Mouse (Mus musculus) naive thymus-derived CD4-positive, alpha-beta T cell, adult 5 months (primary cell): ENCODE data around the gene Carnmt1. TPM values are rescaled to one million over a fixed set of nuclear protein-coding genes. Genes with fewer than 3 reads are reported as not detected.

Experiments
- polyA plus RNA-seq: library from polyadenylated mRNA; unstranded; fragments of 100-300 nt; shearing (Covaris generic); gene quantifications from one replicate; pipeline ENCODE4 v1.2.1, GENCODE M21; 2017

The Carnmt1 gene
- polyA plus RNA-seq, result 18.4 TPM

GRCm38 (mm10) chr19:18670608-18671007 is at the start of gene Carnmt1:
Gene Carnmt1 (plus strand): TSS chr19:18670764.

GRCm38 (mm10) chr19:18631644-18632219 is 38.8 kb upstream of the Carnmt1 start, which contains the start of the genes Ostf1 and Nmrk1:
Gene Ostf1 (minus strand): TSS chr19:18631823.
Gene Nmrk1 (plus strand): TSS chr19:18631950.

GRCm38 (mm10) chr19:18712866-18713300 is 42.3 kb downstream of the Carnmt1 start, which contains the start of gene D030056L22Rik:
Gene D030056L22Rik (plus strand): TSS chr19:18713193.

DNA sequence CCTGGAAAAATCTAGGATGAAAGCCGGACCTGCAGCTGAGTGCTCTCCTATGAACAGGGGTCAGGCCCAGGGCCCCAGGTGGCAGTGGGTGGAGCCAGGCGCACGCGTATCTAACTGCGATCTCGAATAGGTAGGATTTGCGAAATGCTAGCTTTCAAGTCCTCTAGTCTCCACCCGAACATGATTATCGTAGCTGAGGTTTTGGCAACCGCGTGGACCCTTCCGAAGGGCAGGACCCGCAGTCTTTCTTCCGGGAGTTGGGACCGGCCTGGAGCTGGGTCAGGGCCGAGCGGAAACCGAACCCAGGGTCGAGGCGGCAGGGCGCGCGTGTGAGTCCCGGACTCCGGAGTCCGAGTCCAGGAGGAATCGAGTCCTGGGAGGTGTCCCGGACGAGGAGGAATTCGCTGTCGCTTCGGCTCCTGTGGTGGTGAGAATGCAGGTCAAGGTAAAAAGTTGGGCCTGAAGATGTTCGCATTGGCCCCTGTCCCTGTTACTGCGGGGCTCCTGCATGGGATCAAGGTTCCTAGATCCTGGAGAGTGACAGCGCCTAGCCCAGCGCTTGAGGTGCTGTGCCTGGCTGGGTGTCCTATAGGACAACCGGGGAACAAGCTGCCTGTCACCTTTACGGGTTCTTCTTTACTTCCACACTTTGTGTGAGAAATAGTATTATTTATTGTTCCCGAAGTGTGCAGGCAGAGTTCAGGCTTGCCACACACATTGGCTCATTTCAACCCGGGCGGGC is 79.2 kb downstream of the Carnmt1 start, which contains the start of gene Trpm6:
Gene Trpm6, plus strand, starts transcription at position 386 of the 742 bp plus-strand sequence.

Other genes with a start within 250 kb of the Carnmt1 start
- gene Ostf1, start 38.9 kb upstream of the Carnmt1 start, polyA plus RNA-seq, result 217 TPM
- gene Nmrk1, start 38.8 kb upstream of the Carnmt1 start, polyA plus RNA-seq, result 20.8 TPM
- gene D030056L22Rik, start 42.4 kb downstream of the Carnmt1 start, polyA plus RNA-seq, result 30.5 TPM
- gene Trpm6, start 79.2 kb downstream of the Carnmt1 start, polyA plus RNA-seq, result not detected